Mouse (Mus musculus) layer of hippocampus, adult 18-20 months (tissue): Measurements from ENCODE around the gene Mapkapk3. TPM values are rescaled to one million over a fixed set of nuclear protein-coding genes. Genes with fewer than 3 reads are reported as not detected.

Experiments used
- DNase-seq, 2 experiments: peaks; one replicate each; pipeline ENCODE4 v3.0.0; 2022; ENCODE audit warnings: low spot score in 2 of 2
- microRNA-seq, 2 experiments: library from miRNA; unstranded; fragments of <30 nt; microRNA quantifications; one replicate each; pipeline ENCODE4 v1.2.0; 2021
- total RNA-seq, 2 experiments: library from RNA; stranded (reverse); gene quantifications; 2 replicates each; pipeline ENCODE4 v1.2.3; 2021

Mapkapk3 gene
- total RNA-seq, 2 experiments from 2014 or later: 1.8 to 2.2 TPM

GRCm38 (mm10) chr9:107224597-107224996, 65.1 kb downstream of the Mapkapk3 start:
- no peak for DNase-seq

Small RNAs within 50 kb of the gene (microRNA-seq; reads per million reads assigned to microRNA genes)
- 0 reads per million in 2 experiments for gene Gm22238

Other genes starting within 250 kb of the Mapkapk3 start
- 100 to 1,000 TPM; 105 to 112 TPM for gene Dock3, start 58.0 kb downstream of the Mapkapk3 start, total RNA-seq
- gene Cish, start 6.1 kb upstream of the Mapkapk3 start, total RNA-seq: 1 to 10 TPM; 3.0 to 6.3 TPM
- gene Hemk1, start 48.5 kb upstream of the Mapkapk3 start, total RNA-seq: 10 to 100 TPM; 14.5 to 14.9 TPM
- gene 6430571L13Rik, start 50.7 kb upstream of the Mapkapk3 start, total RNA-seq: 1 to 10 TPM; 2.5 to 3.2 TPM
- 10 to 100 TPM; 15.1 to 17.7 TPM for gene Cacna2d2, start 109.7 kb upstream of the Mapkapk3 start, total RNA-seq
- 10 to 100 TPM; 41.7 to 42.3 TPM for gene Tmem115, start 244.1 kb upstream of the Mapkapk3 start, total RNA-seq